Mouse (Mus musculus): Measurements from ENCODE around the gene Ckap5. TPM values are rescaled to one million over a fixed set of nuclear protein-coding genes. Genes with fewer than 3 reads are reported as not detected.

The Ckap5 gene
- total RNA-seq, 1 experiment from 2014 or later, result 49.3 TPM

DNA sequence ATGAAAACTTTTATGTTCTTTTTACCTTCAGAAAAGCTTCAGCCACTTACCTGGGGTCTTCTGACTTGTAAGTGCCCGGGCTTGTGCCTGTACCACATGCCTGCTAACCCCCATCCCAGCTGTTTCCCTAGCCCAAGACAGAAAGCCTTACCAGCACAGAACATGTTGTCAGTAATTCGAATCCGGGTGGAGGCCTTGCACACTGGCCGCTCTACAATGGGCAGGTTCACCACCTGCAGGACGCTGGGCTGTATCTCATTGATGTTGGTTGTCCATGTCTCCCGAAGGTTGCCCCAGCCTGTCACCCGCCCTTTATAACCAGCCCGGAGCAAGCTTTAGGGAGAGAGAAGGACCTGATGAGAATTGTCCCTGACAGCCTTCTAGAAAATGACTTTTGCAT is 101.6 kb downstream of the Ckap5 start:
- DNase-seq, result no peak

DNA sequence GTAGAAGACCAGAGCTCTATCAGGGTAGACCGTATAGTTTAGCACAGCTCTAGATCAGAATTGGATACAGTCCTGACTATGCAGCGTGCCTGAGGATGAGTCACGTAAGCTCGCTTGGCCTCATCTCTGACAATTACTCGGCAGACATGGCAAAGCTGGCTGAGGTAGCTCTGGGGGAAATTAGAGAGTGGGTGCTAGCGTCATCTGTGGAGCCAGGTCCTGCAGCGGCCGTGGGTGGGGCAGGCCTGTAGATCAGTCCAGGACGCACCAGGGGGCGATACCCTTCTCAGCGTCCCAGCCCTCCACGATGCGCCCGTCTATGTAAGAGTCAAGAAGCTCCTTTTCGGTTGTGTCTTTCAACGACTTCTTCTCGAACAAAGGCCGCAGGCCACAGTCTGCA is 103.1 kb downstream of the Ckap5 start:
- DNase-seq, result no peak

DNA sequence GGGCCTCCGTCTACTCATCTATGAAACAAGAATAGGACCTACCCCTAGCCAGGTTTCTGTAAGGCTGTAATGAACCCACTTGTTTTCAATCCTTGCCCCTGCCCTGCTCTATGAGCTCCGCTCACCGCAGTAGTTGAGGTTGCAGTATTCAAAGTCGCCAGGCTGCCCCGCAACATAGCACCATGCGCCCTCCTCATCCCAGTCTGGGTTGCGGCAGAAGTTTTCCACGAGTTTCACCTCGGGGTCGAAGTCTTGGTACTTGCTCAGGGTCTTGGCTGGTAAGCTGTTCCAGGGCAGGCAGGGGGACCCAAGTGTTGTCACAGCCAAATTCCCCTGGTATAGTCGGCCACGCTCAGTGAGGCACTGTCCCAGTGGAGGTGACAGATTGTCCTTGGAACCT is 103.8 kb downstream of the Ckap5 start:
- DNase-seq, result no peak

- no peak for DNase-seq
Observed at GRCm38 (mm10) chr2:91631826-91632225, 105.3 kb downstream of the Ckap5 start.

- DNase-seq, result no peak
Observed at GRCm38 (mm10) chr2:91632316-91632715, 105.8 kb downstream of the Ckap5 start.

GRCm38 (mm10) chr2:91633334-91633977 is 106.9 kb downstream of the Ckap5 start:
- no peak for DNase-seq

DNA sequence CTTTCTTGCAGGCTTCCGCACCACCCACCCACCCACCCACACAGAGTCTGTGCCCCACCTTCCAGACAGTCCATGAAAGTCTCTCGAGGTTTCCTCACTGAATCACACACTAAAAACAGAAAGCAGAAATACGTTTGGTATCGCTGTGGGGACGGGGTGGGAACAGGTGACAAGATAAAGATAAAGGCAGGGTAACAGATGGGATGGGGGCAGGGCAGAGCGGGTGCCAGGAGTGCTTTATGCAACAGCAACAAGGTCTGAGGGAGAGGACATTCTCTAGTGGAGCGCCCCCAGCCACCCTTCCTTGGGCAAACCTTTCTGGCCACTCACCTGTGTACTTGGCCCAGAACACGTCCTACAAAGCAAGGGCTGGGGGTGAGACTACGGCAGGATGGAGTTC is 108.3 kb downstream of the Ckap5 start:
- no peak for DNase-seq

DNA sequence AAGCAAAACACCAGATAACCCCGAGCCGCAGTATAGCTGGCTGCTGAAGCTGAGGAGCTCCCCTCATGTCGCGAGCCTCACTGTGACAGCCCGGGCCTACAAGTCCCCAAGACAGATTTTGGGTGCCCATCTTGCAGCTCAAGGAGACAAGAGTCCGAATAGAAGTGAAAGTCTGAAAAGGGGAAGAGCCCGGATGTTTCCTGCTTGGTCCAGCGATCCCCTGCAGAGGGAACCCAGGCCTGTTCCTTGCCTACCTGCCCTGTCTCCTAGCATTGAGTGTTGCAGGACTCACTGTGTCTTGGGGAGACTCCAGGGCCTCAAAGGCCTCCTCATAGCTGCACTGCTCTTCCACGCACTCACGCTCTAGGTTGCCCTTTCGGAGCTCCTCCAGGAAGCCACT is 108.9 kb downstream of the Ckap5 start:
- DNase-seq, result no peak

- no peak for DNase-seq
Observed at GRCm38 (mm10) chr2:91636229-91636628, 109.7 kb downstream of the Ckap5 start, which contains the start of gene F2. Gene F2 (minus strand): TSS chr2:91636414.

- no peak for DNase-seq
Observed at GRCm38 (mm10) chr2:91636727-91637338, 110.3 kb downstream of the Ckap5 start.

GRCm38 (mm10) chr2:91638931-91639330 is 112.4 kb downstream of the Ckap5 start:
- no peak for DNase-seq

DNA sequence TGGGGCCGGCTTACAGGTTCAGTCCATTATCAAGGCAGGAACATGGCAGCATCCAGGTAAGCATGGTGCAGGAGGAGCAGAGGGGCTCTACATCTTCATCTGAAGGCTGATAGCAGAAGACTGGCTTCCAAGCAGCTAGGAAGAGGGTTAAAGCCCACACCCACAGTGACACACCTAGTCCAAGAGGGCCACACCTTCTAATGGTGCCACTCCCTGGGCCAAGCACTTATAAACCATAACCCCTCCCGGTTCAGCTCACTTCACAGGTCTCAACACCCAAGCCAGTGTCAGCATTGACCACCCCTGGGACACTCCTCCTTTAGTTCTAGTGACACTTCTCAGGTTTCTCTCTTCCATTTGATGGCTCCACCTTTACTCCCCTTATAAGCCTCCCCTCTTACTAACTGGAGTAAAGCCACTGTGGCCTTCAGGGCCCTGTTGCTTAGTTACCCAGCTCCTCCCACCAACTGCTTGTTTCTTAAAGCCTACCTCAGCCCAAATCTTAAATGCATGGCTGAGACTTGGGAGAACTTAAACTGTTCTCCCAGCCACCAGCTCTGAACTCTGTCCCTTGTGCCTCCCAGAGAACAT is 116.4 kb downstream of the Ckap5 start:
- no peak for DNase-seq

- no peak for DNase-seq
Observed at GRCm38 (mm10) chr2:91644021-91644420, 117.5 kb downstream of the Ckap5 start.

DNA sequence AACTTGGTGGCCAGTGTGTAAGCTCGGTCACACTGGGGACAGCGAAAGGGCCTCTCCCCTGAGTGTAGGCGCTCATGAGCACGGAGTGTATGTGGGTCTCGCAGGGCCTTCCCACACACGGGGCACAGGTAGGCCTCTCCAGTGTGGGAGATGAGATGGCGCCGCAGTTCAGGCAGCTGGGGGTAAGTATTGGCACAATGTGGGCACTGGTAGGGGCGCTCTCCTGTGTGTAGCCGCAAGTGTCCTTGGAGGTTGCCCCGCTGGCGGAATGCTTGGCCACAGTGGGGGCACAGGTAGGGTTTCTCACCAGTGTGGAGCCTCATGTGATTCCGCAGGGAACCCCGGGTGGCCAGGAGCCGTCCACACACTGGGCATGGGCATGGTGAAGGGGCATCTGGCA is 118.8 kb downstream of the Ckap5 start:
- no peak for DNase-seq

- no peak for DNase-seq
Observed at GRCm38 (mm10) chr2:91645811-91646210, 119.2 kb downstream of the Ckap5 start.

DNA sequence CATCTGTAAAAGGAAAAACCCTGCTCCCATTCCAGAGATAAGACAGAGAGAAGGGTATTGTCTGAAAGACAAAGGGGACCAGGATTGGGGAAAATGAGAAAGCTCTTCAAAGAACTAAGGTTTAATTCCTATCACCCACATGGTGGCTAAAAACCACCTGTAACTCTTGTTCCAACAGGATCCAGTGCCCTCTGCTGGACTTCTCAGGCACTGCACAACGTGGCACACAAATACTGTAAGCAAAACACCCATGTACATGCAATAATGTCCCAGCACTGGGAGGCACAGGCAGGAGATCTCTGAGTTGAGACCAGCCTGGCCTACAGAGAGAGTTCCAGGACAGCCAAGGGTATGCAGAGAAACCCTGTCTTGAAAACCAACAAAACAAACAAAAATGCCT is 120.2 kb downstream of the Ckap5 start:
- peak; percentile 50 for DNase-seq

- no peak for DNase-seq
Observed at GRCm38 (mm10) chr2:91649152-91649551, 122.6 kb downstream of the Ckap5 start.

GRCm38 (mm10) chr2:91649553-91650359 is 123.2 kb downstream of the Ckap5 start, which contains the start of the genes Zfp408 and Arhgap1:
Gene Zfp408 (minus strand): TSS chr2:91649791.
Gene Arhgap1 (plus strand): TSS chr2:91649860.
- DNase-seq, result peak; percentile 94

DNA sequence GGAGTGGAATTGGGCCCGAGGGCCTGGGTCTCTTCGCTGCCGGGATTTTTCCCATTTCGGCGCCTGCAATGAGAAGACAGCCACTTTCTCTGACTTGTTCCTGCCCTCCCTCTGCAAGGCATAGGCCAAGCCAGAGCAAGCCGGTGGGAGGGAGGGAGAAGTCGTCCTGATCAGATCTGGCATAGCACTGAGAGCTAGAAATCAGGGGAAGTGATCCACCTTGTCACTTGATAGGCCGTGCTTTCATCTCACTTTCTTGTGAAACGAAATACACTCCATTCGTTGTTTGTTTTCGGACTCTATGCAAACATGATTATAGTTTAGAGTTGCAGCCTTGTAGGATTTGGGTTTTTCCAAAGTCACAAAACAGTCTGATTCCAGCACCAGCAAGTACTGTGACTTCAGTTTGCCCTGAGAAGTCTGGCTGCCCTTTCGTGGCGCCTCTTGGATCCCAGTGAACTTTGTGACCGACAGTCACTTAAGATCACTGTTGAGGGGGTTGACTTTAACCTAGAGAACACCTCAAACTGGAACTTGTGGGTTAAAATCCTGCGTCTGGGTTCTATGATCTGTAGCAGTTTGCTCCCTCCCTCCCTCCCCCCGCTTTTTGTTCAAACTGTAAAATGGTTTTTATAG is 123.9 kb downstream of the Ckap5 start:
- DNase-seq, result no peak

DNA sequence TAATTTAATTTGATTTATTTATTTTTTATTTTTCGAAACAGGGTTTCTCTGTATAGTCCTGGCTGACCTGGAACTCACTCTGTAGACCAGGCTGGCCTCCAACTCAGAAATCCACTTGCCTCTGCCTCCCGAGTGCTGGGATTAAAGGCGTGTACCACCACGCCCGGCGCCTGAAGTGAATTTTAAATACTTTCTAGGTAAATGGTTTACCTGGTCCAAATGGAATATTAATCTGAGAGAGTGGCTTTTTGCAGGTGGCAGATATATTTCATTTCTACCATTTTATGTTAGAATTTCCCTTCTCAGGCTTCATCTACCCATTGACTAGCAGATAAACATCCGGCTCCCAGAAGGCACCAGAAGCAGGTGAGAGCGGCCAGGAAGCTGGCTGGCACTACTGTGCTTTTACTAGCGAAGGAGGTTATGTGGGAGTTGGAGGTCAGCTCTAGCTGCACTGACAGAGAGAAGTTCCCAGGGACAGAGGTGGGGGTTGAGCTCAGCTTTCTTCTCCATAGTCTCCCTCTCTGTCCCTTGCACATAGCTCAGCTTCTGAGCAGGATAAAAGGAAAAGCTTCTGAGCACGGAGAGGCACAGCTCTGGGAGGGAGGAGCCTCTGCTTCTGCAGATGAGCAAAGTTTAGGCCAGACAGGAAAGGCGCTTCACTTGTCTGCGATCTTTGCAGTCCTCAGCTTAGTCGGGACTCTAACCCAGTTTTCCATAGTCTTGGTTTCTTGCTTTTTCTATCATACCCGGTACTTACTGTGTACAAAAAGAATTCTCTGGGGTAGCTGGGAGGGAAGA is 125.1 kb downstream of the Ckap5 start:
- DNase-seq, result no peak

DNA sequence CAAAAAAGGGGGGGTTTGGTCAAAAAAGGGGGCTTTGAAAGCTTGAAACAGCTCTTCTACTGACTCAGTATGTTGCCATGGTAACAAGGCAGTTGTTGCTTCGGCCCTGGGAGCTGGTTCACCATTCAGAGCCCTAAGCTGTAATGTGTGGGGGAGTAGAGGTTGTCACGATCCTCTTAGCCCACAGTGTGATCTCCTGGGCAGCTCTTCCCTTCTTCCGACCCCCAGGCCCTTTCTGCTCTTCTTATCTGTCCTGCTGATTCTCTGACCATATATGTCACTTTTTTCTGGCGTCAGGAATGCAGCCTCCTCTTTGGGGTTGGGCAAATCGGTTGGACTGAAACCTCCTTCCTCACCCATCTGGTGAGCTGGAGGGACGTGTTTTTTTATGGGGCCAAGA is 126.3 kb downstream of the Ckap5 start:
- no peak for DNase-seq

GRCm38 (mm10) chr2:91655388-91655787 is 128.8 kb downstream of the Ckap5 start:
- no peak for DNase-seq

Measured in adrenal gland, postnatal 25 days (tissue).